Mouse (Mus musculus) G1E-ER4 (cell line): ENCODE measurements around the gene Pitpnm1. TPM values are rescaled to one million over a fixed set of nuclear protein-coding genes. Genes with fewer than 3 reads are reported as not detected.

Experiments
- GATA1 ChIP-seq: IDR thresholded peaks from one replicate; pipeline ENCODE4 v1.8.0; 2012; ENCODE audit warnings: low read length, inconsistent platforms
- polyA plus RNA-seq: library from polyadenylated mRNA; stranded (reverse); fragments of >175 nt; gene quantifications from 2 replicates; pipeline ENCODE4 v1.2.3, GENCODE M21; 2012

The Pitpnm1 gene
- polyA plus RNA-seq, 1 experiment, result 36.7 TPM

DNA sequence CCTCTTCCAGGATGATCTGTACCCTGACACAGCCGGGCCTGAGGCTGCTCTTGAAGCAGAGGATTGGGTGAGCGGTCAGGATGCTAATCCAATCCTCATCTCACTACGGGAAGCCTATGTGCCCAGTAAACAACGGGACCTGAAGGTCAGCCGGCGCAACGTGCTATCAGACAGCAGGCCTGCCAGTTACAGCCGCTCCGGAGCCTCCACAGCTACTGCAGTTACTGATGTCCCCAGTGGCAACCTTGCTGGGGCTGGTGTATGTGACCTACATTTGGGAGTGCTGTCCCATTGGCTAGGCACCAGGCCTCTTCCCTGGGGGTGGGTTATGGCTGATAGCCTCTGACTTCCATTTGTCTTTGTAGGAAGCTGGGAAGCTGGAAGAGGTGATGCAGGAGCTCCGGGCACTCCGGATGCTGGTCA, 53.4 kb downstream of the Pitpnm1 start, which contains the start of gene Ptprcap:
Gene Ptprcap (plus strand): TSS at position 373 of the 423 bp plus-strand sequence.
- no peak for TF ChIP-seq GATA1

GRCm38 (mm10) chr19:4154437-4155222, 54.8 kb downstream of the Pitpnm1 start:
- TF ChIP-seq GATA1, result no peak

DNA sequence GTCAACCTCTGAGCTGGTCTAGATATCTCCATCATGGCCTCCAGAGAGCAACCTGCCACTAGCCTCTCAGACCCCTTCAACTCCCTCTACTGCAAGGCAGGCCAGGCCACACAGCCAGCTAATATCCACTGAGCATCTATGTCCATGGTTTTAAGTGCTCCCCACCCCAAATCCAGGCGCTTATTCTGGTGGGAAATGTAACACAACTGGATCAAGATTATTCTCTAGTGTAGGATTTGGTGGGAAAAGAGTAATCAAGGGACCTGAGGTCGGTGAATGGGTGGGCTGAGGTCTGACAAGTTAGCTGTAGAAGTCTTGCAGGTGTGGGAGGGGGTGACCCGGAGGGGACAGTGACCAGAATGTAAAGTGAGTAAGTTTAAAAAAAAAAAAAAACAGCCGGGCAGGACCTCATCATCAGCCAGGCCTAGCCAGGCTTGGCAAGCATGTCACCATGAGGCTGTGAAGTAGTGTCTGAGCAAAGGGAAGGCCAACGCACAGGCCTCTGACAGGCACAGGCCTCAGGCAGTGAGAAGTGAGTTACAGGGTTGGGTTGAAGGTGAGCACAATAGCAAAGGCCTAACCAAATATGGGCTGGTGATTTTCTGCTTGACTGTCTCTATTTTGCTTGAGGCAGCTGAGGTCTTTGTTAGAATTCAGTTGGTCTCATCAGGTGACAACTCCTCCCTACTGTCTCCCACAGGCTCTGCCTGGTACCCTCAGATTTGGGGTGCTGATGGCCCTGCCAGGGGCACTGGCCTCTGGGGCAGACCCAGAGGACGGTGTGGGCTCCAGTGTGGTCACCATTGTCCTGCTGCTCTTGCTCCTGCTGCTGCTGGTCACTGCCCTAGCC, 55.6 kb downstream of the Pitpnm1 start:
- no peak for TF ChIP-seq GATA1

DNA sequence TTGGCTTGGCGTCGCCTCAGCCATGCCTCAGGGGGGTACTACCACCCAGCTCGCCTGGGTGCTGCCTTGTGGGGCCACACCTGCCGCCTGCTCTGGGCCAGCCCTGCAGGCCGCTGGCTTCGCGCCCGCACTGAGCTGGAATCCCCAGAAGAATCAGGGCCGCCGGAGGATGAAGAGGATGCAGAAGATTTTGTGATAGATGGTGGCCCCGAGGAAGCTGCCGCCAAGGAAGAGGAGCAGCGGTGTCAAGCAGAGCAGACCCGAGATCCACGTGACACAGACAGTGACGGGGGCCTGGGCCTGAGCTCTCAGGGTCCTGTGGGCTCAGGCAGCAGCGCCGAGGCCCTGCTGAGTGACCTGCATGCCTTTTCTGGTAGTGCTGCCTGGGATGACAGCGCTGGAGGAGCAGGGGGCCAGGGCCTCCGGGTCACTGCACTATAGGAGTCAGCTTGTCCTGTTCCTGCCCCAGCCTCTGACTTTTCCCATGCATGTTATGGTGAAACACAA, 56.3 kb downstream of the Pitpnm1 start:
- no peak for TF ChIP-seq GATA1

DNA sequence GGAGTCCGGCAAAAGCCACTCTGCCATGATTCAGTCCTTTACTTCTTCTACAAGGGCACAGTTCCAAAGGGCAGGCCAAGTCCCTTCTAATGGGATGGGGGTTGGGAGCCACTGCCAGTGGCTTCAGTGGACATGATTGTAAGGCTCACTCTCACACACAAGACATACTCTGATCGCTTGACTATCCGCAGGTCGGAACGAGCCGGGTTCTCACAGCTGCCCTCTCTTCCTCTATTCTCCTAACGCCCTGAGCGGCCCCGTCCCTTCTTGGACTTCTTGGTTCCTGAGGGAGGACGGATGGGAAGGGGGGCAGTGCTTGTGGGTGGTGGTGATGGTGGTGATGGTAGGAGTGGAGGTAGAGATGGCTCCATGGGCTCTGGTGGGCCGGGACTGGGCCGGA, 57.0 kb downstream of the Pitpnm1 start:
- no peak for TF ChIP-seq GATA1

- no peak for TF ChIP-seq GATA1
These were observed 59.3 kb downstream of the Pitpnm1 start for GRCm38 (mm10) chr19:4159049-4159448.

GRCm38 (mm10) chr19:4162646-4163542, 63.1 kb downstream of the Pitpnm1 start, which contains the start of gene Rps6kb2:
Gene Rps6kb2, minus strand, starts transcription at chr19:4163354.
- TF ChIP-seq GATA1, result no peak

DNA sequence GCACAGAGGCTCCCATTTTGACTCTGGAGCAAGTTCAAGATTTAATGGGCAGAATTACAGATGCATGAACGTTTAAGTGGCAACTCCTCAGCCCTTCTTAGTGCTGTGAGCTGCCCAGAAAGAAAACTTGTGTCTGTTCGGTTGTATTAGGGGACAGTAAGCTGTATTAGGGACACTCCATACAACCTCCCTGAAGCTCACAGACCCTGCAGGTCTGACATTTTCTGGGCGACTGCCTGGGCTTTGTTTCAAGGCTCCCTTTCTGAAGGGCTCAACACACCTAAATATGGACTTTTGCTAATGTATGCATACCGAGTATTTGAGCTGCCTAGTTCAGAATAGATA, 63.7 kb downstream of the Pitpnm1 start:
- no peak for TF ChIP-seq GATA1

Other genes starting within 250 kb of the Pitpnm1 start
- gene Chka, start 248.2 kb upstream of the Pitpnm1 start, polyA plus RNA-seq, result 15.2 and 16.8 TPM in 2 replicates
- 34.5 and 39.3 TPM in 2 replicates for gene Tcirg1, start 192.9 kb upstream of the Pitpnm1 start, polyA plus RNA-seq
- gene Ndufs8, start 187.2 kb upstream of the Pitpnm1 start, polyA plus RNA-seq, result 41.9 and 220 TPM in 2 replicates
- not detected in 2 replicates for gene Aldh3b1, start 170.2 kb upstream of the Pitpnm1 start, polyA plus RNA-seq
- gene Unc93b1, start 164.8 kb upstream of the Pitpnm1 start, polyA plus RNA-seq, result 0.11 TPM in 1 of 2 replicates, not detected in the other
- not detected in 2 replicates for gene Aldh3b3, start 141.4 kb upstream of the Pitpnm1 start, polyA plus RNA-seq
- not detected in 2 replicates for gene Aldh3b2, start 127.7 kb upstream of the Pitpnm1 start, polyA plus RNA-seq
- 5.4 and 7.1 TPM in 2 replicates for gene Acy3, start 113.4 kb upstream of the Pitpnm1 start, polyA plus RNA-seq
- not detected in 2 replicates for gene Tbx10, start 107.2 kb upstream of the Pitpnm1 start, polyA plus RNA-seq
- 26.3 and 32.2 TPM in 2 replicates for gene Nudt8, start 99.4 kb upstream of the Pitpnm1 start, polyA plus RNA-seq
- gene Gm49405, start 99.4 kb upstream of the Pitpnm1 start, polyA plus RNA-seq, result 3.8 and 5.3 TPM in 2 replicates
- 7.2 and 8.9 TPM in 2 replicates for gene Doc2g, start 96.7 kb upstream of the Pitpnm1 start, polyA plus RNA-seq
- 378 and 401 TPM in 2 replicates for gene Ndufv1, start 87.2 kb upstream of the Pitpnm1 start, polyA plus RNA-seq
- gene Gstp1, start 62.0 kb upstream of the Pitpnm1 start, polyA plus RNA-seq, result 40.1 and 105 TPM in 2 replicates
- not detected in 2 replicates for gene Gstp2, start 54.0 kb upstream of the Pitpnm1 start, polyA plus RNA-seq
- gene Gstp3, start 40.4 kb upstream of the Pitpnm1 start, polyA plus RNA-seq, result 4.1 and 7.7 TPM in 2 replicates
- gene Cabp2, start 18.4 kb upstream of the Pitpnm1 start, polyA plus RNA-seq, result not detected in 2 replicates
- 70.4 and 72.4 TPM in 2 replicates for gene Cdk2ap2, start 2.8 kb upstream of the Pitpnm1 start, polyA plus RNA-seq
- 99.6 and 105 TPM in 2 replicates for gene Aip, start 25.9 kb downstream of the Pitpnm1 start, polyA plus RNA-seq
- gene Gpr152, start 39.8 kb downstream of the Pitpnm1 start, polyA plus RNA-seq, result not detected in 2 replicates
- 0.06 TPM in 1 of 2 replicates, not detected in the other for gene Cabp4, start 44.0 kb downstream of the Pitpnm1 start, polyA plus RNA-seq
- gene Coro1b, start 48.6 kb downstream of the Pitpnm1 start, polyA plus RNA-seq, result 187 and 368 TPM in 2 replicates
- gene Ptprcap, start 53.6 kb downstream of the Pitpnm1 start, polyA plus RNA-seq, result 448 and 548 TPM in 2 replicates
- 92.1 and 99.4 TPM in 2 replicates for gene Rps6kb2, start 63.4 kb downstream of the Pitpnm1 start, polyA plus RNA-seq
- 0.39 and 0.46 TPM in 2 replicates for gene Carns1, start 75.5 kb downstream of the Pitpnm1 start, polyA plus RNA-seq
- 19.4 and 24.6 TPM in 2 replicates for gene Tbc1d10c, start 91.3 kb downstream of the Pitpnm1 start, polyA plus RNA-seq
- gene Ppp1ca, start 92.1 kb downstream of the Pitpnm1 start, polyA plus RNA-seq, result 609 and 669 TPM in 2 replicates
- 28.7 and 31.6 TPM in 2 replicates for gene Rad9a, start 101.7 kb downstream of the Pitpnm1 start, polyA plus RNA-seq
- gene Clcf1, start 114.2 kb downstream of the Pitpnm1 start, polyA plus RNA-seq, result not detected in 2 replicates
- gene AC109138.7, start 114.4 kb downstream of the Pitpnm1 start, polyA plus RNA-seq, result 30.0 TPM in 1 of 2 replicates, not detected in the other
- 21.8 and 24.7 TPM in 2 replicates for gene Pold4, start 131.9 kb downstream of the Pitpnm1 start, polyA plus RNA-seq
- 0.25 and 0.39 TPM in 2 replicates for gene Ssh3, start 169.2 kb downstream of the Pitpnm1 start, polyA plus RNA-seq
- gene Ankrd13d, start 183.1 kb downstream of the Pitpnm1 start, polyA plus RNA-seq, result 0.44 and 0.46 TPM in 2 replicates
- 231 and 290 TPM in 2 replicates for gene Grk2, start 206.2 kb downstream of the Pitpnm1 start, polyA plus RNA-seq